Mouse (Mus musculus) layer of hippocampus, adult 9-11 months (tissue): ENCODE measurements around the gene Npas3.

Experiments used
- DNase-seq: peaks from one replicate; pipeline ENCODE4 v3.0.0; 2022

The Npas3 gene

GRCm38 (mm10) chr12:53875226-53875625 lies 626.7 kb downstream of the Npas3 start:
- no peak for DNase-seq

GRCm38 (mm10) chr12:53876693-53877092 lies 628.2 kb downstream of the Npas3 start:
- no peak for DNase-seq

- DNase-seq = no peak
These were observed 633.2 kb downstream of the Npas3 start for GRCm38 (mm10) chr12:53881684-53882083.

- no peak for DNase-seq
These were observed 634.4 kb downstream of the Npas3 start for GRCm38 (mm10) chr12:53882863-53883262.

- no peak for DNase-seq
These were observed 640.1 kb downstream of the Npas3 start for GRCm38 (mm10) chr12:53888624-53889023.

- no peak for DNase-seq
These were observed 647.4 kb downstream of the Npas3 start for GRCm38 (mm10) chr12:53895909-53896308.

- DNase-seq = no peak
These were observed 660.3 kb downstream of the Npas3 start for GRCm38 (mm10) chr12:53908761-53909160.

GRCm38 (mm10) chr12:53910192-53910591 lies 661.7 kb downstream of the Npas3 start:
- DNase-seq = no peak

- no peak for DNase-seq
These were observed 673.7 kb downstream of the Npas3 start for GRCm38 (mm10) chr12:53922153-53922552.

- DNase-seq = no peak
These were observed 700.3 kb downstream of the Npas3 start for GRCm38 (mm10) chr12:53948826-53949225.

GRCm38 (mm10) chr12:53962004-53962403 lies 713.5 kb downstream of the Npas3 start:
- DNase-seq = no peak

GRCm38 (mm10) chr12:53963534-53963933 lies 715.1 kb downstream of the Npas3 start:
- no peak for DNase-seq

- no peak for DNase-seq
These were observed 721.1 kb downstream of the Npas3 start for GRCm38 (mm10) chr12:53969378-53970174.

- no peak for DNase-seq
These were observed 722.2 kb downstream of the Npas3 start for GRCm38 (mm10) chr12:53970721-53971120.

GRCm38 (mm10) chr12:53973414-53973813 lies 724.9 kb downstream of the Npas3 start:
- DNase-seq = no peak

GRCm38 (mm10) chr12:53981575-53982507 lies 733.4 kb downstream of the Npas3 start:
- DNase-seq = peak; percentile 60

- DNase-seq = no peak
These were observed 735.5 kb downstream of the Npas3 start for GRCm38 (mm10) chr12:53983946-53984345.

GRCm38 (mm10) chr12:53985851-53986842 lies 737.7 kb downstream of the Npas3 start:
- DNase-seq = no peak

- no peak for DNase-seq
These were observed 743.9 kb downstream of the Npas3 start for GRCm38 (mm10) chr12:53992411-53992810.

GRCm38 (mm10) chr12:53995710-53996109 lies 747.2 kb downstream of the Npas3 start:
- no peak for DNase-seq

- no peak for DNase-seq
These were observed 748.7 kb downstream of the Npas3 start for GRCm38 (mm10) chr12:53997141-53997540.
